In the genomic region with DNA sequence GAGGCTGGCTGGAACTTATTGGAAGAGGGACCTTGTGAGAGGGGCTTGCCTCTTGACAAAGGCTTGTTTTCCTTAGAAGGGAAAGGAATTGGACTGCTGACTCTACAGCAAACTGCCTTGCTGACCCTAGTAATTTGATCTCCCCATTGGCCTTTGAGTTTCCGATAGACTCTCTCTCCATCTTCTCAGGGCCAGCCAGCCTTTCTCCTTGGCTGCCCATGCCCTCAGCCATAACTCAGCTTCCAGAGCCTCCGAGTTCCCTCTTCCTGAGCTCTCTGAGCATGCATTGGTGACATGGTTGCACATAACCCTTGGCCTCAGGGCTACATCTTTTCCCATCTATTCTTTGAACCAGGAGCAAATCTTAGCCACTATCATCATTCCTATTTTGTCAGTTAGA, we compare ENCODE assay signal across 24 mouse cellular contexts.
"Had no signal": no experiment of that assay in that cellular context is flagged by ENCODE, and none has a peak within 500 bp of the region (broad histone marks: within the 10 kb centered on the region; RNA-seq: fewer than 3 reads in every experiment).

No protein-coding gene starts in this region.

- H3K27ac ChIP-seq: heart, adult 2 months; heart, embryonic 13.5 days; heart, embryonic 15.5 days; hindbrain, embryonic 13.5 days; hindbrain, embryonic 15.5 days; hindbrain, postnatal 0 days; limb, embryonic 13.5 days; limb, embryonic 15.5 days; liver, embryonic 12.5 days; liver, embryonic 14.5 days had no signal

- H3K4me3 ChIP-seq: heart, adult 2 months; heart, embryonic 13.5 days; heart, embryonic 15.5 days; hindbrain, embryonic 13.5 days; hindbrain, embryonic 15.5 days; limb, embryonic 13.5 days; limb, embryonic 15.5 days; liver, embryonic 12.5 days had no signal

- DNase-seq: gastrocnemius, postnatal 14 days; gastrocnemius, postnatal 36 days; heart, adult 11 months; heart, adult 2 months; heart, postnatal 14 days; heart, postnatal 36 days; kidney, adult 2 months; kidney, postnatal 10 days; kidney, postnatal 36 days; layer of hippocampus, adult 9-11 months; layer of hippocampus, postnatal 36 days; left cerebral cortex, postnatal 4 days; lung, adult 18-20 months had no signal

- H3K36me3 ChIP-seq: heart, embryonic 13.5 days; heart, embryonic 15.5 days; hindbrain, embryonic 13.5 days; hindbrain, embryonic 15.5 days; limb, embryonic 13.5 days; limb, embryonic 15.5 days; liver, embryonic 12.5 days had no signal

- ATAC-seq: hindbrain, postnatal 0 days; intestine, embryonic 16.5 days; liver, embryonic 12.5 days had no signal

- H3K9me3 ChIP-seq: heart, embryonic 13.5 days; heart, embryonic 15.5 days; hindbrain, embryonic 13.5 days; hindbrain, embryonic 15.5 days; limb, embryonic 13.5 days; limb, embryonic 15.5 days; liver, embryonic 12.5 days had no signal

- H3K4me2 ChIP-seq: heart, embryonic 11.5 days; heart, embryonic 13.5 days; heart, embryonic 15.5 days; hindbrain, embryonic 13.5 days; hindbrain, embryonic 15.5 days; limb, embryonic 13.5 days; limb, embryonic 15.5 days; liver, embryonic 12.5 days had no signal

- H3K27me3 ChIP-seq: heart, embryonic 13.5 days; heart, embryonic 15.5 days; hindbrain, embryonic 13.5 days; hindbrain, embryonic 15.5 days; limb, embryonic 13.5 days; limb, embryonic 15.5 days; liver, embryonic 12.5 days had no signal

- H3K9ac ChIP-seq: heart, embryonic 13.5 days; heart, embryonic 15.5 days; hindbrain, embryonic 13.5 days; hindbrain, embryonic 15.5 days; limb, embryonic 13.5 days; limb, embryonic 15.5 days; liver, embryonic 12.5 days; liver, embryonic 14.5 days had no signal

- H3K4me1 ChIP-seq: heart, embryonic 13.5 days; heart, embryonic 15.5 days; hindbrain, embryonic 13.5 days; hindbrain, embryonic 15.5 days; limb, embryonic 13.5 days; limb, embryonic 15.5 days; liver, embryonic 12.5 days had no signal
